Mouse (Mus musculus) adrenal gland, postnatal 4 days (tissue): Measurements from ENCODE around the gene Sesn2. TPM values are rescaled to one million over a fixed set of nuclear protein-coding genes. Genes with fewer than 3 reads are reported as not detected.
"Not testable (repeated sequence)": the region's sequence is repeated elsewhere in the genome, so short reads cannot be mapped to it uniquely, and the experiment has no call there.

Experiments
- DNase-seq, 2 experiments: peaks; one replicate each; pipeline ENCODE4 v3.0.0; 2021 to 2022; ENCODE audit warnings: low spot score in 2 of 2, mixed read lengths in 2 of 2
- long read RNA-seq, 2 experiments: library from polyadenylated mRNA; stranded (forward); transcript quantifications; one replicate each; pipeline ENCODE4 v2.0.0; 2021
- total RNA-seq, 2 experiments: library from RNA; stranded (reverse); gene quantifications; 2 replicates each; pipeline ENCODE4 v1.2.3; 2021

Sesn2 gene
- 10 to 100 TPM; 12.5 to 14.3 TPM for total RNA-seq
- long read RNA-seq, experiment 1, partial matches to known transcripts: 0 of 3 reads
- long read RNA-seq, experiment 1, other reads (novel, unspliced or antisense): 1 of 3 reads
- long read RNA-seq, experiment 2, transcript Sesn2-201 (10 exons, 3,475 nt): major isoform, 18 of 23 reads
- long read RNA-seq, experiment 2, partial matches to known transcripts: 2 of 23 reads
- long read RNA-seq, experiment 2, other reads (novel, unspliced or antisense): 3 of 23 reads

DNA sequence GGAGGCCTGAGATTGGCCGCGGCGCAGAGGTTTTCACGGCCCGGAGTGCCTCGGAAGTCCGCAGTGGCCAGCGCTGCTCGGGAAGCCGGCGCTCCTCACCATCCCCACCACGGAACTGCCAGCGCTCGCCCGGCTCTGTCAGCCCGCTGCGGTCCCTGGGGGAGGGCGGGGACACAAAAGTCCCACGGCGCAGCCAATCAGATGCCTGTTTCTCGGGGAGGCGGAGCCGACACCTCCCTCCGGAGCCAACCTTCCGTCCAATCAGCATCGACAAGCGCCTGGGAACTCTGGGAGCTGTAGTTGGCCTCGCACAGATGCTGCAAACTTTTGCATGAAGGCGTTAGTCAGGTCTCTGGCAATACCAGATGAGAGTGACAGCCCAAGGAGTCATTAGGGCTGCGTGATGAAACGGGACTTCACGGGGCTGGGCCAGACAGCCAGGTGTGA is at the start of gene Sesn2:
TSS of gene Sesn2 (minus strand) at position 150 of the 447 bp plus-strand sequence.
- peak; percentile 94 to 95 for DNase-seq

DNA sequence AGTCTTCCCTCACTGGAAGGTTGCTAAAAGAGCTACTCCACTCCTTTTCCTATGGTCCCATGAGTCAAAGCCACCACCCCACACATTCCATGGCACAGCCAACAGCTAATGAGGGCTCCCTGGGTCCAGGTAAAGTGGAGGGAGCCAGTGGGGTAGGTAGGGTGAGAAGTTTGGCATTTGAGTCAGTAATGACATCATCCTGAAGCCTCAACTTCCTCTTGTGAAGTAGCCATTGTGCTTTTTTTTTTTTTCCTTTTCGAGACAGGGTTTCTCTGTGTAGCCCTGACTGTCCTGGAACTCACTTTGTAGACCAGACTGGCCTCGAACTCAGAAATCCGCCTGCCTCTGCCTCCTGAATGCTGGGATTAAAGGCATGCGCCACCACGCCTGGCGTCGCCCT is 45.2 kb upstream of the Sesn2 start:
- not testable (repeated sequence) for DNase-seq

DNA sequence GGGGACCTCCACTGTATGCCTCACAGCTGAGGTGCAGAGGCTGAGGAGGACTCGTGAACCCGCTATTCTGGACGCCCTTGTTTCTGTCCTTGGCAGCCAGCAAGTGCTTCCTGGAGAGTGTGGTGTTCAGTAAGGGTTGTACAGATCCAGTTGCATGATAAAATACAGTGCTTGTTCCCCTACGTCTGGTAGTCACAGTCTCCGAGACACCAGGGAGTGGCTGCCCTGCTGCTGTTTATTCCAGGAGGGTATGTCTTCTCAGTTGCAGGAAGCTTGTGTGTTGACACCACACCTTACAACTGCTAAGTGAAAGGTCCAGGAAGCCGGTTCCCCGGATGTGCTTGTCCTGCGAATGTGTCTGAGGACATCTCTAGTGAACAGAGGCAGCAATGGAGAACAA is 44.4 kb upstream of the Sesn2 start:
- no peak for DNase-seq

- DNase-seq: no peak
Measured at GRCm38 (mm10) chr4:132554221-132554620, 43.9 kb upstream of the Sesn2 start.

DNA sequence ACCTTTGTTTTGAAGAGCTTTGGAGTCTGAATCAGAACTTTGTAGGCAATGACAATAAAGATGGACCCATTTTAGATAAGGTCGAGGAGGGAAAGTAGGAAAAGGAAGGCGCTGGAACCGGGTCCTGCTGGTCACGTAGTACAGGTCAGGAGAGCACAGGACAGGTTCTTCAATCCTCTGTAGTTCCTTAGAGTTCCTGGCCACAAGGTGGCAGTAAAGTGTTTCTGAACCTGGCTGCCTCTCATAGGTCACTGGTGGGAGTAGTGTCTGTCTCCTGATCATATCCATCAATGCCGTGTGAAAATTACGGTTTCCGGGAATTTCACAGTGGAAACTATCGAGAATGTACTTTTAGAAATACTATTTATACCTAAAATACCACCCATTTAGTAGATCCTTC is 35.5 kb upstream of the Sesn2 start:
- peak in 1 of 2 experiments; percentile 47 for DNase-seq

DNA sequence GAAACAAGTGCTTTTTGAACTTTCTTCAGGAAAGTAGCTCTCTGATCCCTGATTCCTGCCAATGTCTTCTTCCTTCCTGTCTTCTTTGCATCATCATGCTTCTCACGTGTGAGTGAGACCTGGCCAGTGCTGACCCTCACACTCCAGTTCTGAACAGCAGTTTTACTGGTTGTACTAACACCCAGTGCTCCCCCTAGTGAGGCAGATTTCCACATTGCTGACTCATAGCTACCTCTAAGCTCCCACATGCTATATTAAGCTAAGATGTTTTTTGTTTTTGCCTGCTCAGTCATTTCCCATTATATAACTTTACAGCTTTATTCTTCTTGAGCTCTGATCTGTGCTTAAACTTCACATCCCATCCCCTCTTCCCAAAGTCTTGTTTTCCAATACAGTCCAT is 32.4 kb upstream of the Sesn2 start:
- no peak for DNase-seq

GRCm38 (mm10) chr4:132541413-132541812 is 31.1 kb upstream of the Sesn2 start:
- DNase-seq: no peak

DNA sequence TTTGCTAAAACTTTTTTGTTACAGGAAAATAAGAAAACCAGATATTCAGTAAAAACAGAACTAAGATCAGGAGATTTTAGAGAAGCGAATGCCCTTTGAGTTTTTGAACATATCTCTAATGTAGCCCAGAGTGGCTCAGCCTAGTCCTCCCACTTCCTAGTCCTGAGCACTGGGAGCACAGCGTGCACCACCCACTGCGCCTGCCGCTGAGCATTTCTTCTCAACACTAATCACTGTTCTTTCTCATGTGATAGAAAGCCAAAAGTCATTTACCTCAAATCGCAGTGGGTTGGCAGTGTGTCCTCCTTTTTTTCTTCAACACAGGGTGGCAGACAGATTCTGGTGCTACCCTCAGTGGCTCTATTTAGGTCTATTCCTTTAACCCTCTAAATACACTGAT is 29.2 kb upstream of the Sesn2 start:
- DNase-seq: no peak

GRCm38 (mm10) chr4:132535406-132536121 is 25.3 kb upstream of the Sesn2 start, which contains the start of gene Dnajc8:
Dnajc8 (plus strand) TSS chr4:132535550.
- peak; percentile 88 for DNase-seq

- peak; percentile 65 to 76 for DNase-seq
Measured at GRCm38 (mm10) chr4:132532981-132533916, 22.9 kb upstream of the Sesn2 start, which contains the start of gene Atpif1. Atpif1 (minus strand) TSS chr4:132533659.

GRCm38 (mm10) chr4:132532496-132532895 is 22.2 kb upstream of the Sesn2 start:
- DNase-seq: no peak

DNA sequence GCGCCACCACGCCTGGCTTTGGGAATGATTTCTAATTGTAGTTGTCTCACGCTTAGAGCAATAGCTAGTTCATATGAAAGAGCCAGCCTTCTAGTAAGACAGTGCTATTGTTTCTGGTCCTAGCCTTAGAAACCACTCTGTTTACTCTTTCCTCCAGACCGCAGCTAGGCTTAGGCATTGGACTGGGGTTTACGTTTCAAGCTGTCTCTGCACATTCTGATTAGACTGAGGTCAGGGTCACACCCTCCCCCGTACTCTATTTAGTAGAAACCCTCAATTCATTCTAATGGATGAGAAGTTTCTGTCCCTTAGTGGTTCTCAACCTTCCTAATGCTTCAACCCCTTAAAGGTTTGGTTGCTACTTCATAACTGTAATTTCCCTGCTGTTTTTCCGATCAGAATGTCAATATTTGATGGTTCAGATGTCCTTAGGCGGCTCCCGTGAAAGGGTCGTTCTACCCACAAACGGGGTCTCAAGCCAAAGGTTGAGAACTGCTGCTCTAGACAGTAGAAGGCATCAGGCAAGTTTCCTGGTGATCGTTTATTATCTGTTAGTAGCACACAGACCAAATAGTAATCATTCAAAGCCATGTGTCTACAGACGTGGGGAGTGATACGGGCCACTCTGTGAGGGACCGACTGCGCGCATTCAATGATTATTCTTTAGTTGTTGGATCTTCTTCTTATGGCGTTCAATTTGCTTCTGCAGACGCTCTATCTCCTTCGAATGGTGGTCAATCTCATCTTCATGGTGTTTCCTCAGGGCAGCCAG is 19.9 kb upstream of the Sesn2 start:
- DNase-seq: no peak

DNA sequence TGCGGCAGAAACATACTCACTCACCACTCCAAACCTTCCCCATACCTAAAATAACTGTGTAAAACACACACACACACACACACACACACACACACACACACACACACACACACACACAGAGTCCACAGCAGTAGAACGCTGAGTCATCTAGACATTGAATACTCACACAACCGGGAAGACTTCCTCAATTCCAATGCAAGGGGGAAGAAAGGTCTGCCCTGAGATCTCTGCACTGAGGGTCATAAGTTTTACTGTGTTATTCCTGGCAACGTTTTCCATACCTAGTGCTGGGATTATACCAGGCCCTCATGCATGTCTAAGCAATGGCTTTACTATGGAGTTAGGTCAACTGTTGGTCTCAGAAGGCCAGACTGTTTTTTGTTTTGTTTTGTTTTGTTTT is 19.0 kb upstream of the Sesn2 start:
- no peak for DNase-seq

- no peak for DNase-seq
Measured at GRCm38 (mm10) chr4:132527917-132528522, 17.7 kb upstream of the Sesn2 start.

DNA sequence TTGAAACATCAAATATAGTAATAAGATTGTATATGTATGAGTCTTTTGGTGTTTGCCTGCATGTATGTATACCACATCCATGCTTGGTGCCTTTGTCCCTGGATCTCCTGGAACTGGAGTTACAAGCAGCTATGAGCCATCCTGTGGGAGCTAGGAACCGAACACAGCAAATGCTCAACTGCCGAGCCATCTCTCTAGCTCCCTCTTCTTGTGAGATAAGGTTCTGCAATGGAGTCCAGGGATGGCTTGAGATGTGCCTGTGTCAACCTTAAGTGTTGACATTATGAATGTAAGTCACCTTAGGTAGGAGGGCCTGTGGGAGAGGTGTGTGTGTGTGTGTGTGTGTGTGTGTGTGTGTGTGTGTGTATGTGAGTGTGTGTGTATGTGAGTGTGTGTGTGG is 16.4 kb upstream of the Sesn2 start:
- DNase-seq: no peak

- DNase-seq: no peak
Measured at GRCm38 (mm10) chr4:132524808-132525207, 14.5 kb upstream of the Sesn2 start.

DNA sequence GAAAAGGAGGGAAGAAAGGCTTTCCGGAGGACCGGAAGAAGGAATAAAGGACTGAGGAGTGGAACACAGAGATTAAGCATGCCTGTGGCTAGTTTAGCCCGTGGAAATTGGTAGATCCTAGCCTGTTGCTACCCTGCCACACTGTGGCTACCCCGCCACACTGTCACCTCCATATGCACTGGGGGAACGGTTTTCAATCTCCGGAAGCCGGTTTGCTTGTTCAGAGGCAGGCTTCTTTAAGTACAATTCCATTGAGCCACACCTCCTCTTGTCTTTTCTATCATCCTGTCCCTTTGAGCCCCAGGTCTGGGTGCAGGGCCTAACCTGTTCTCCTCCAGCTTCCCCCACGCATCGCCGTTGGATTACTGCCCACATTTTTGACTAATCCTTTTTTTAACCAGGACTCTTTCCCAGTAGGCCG is 14.0 kb upstream of the Sesn2 start:
- no peak for DNase-seq

DNA sequence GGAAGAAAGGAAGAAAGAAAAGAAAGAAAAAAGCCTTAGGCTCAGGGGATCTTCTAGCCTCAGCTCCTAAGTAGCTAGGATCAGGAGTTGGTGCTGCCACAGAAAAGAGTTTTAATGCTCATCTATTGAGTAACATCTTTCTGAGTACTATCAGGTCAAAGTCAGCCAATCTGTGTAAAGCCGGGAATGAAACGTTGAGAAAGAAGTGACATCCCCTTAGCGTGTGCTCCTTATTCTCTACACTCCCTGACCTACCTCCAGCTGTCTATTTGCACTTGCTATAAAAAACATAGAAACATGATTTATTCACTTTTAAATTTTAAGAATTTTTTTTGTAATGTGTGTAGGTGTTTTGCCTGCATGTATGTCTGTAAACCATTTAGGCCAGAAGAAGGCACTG is 8.9 kb upstream of the Sesn2 start:
- no peak for DNase-seq

DNA sequence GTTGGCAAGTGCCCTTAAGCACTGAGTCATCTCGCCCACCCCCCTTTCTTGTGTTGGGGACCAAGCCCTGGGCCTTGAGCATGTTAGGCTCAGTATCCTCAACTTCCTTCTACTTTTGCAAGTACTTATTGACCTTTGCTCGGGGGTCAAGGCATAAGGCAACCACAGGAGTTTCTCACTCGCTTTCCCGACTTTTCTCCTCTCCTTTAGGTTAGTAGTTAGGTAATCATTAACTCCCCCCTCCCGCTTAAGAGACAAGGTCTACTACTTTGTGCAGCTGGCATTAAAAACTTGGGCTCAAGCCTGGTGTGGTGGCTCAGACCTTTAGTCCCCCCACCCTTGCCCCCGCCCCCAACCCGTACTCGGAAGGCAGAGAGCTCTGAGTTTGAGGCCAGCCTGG is 7.8 kb upstream of the Sesn2 start:
- no peak for DNase-seq
